Mouse (Mus musculus) megakaryocyte-erythroid progenitor cell, adult 5-6 weeks (primary cell): ENCODE data around the gene Coq2. TPM values are rescaled to one million over a fixed set of nuclear protein-coding genes. Genes with fewer than 3 reads are reported as not detected.

Source experiments
- ATAC-seq: replicated peaks from 2 replicates; pipeline ENCODE4 v1.8.0; 2016; ENCODE audit warnings: mild to moderate bottlenecking, inconsistent platforms; ENCODE audit not compliant: severe bottlenecking, poor library complexity, low FRiP score, low TSS enrichment
- total RNA-seq, 2 experiments: library from RNA; stranded (forward) in 1 of 2; stranded (reverse) in 1 of 2; fragments of 200-1000, 215-1000 nt in 1 of 2; fragments of >200 nt in 1 of 2; fragmentation: Nextera tagmentation in 1 of 2; gene quantifications; 2 replicates each; pipeline ENCODE4 v1.2.3; 2014 to 2017

The Coq2 gene
- total RNA-seq, 2 experiments from 2014 or later = 56.6 to 67.3 TPM

DNA sequence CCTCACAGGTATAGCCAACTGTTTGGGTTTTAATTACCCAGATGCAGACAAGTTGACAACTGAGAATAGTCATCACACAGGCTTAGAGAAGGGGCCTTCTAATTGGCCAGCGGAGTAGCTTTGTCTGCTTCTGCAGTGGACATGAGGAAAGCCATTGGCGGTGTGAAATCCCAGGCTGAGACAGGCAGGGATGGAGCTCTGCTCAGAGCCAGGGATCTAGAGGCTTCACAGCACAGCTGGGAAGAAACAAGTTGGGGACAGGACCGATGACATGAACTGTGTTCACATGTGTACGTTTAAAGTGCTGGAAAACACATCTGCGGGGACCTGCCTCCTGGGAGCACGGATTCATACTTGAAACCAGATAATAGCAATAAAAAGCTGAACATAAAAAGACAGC, 48.4 kb downstream of the Coq2 start:
- no peak for ATAC-seq

DNA sequence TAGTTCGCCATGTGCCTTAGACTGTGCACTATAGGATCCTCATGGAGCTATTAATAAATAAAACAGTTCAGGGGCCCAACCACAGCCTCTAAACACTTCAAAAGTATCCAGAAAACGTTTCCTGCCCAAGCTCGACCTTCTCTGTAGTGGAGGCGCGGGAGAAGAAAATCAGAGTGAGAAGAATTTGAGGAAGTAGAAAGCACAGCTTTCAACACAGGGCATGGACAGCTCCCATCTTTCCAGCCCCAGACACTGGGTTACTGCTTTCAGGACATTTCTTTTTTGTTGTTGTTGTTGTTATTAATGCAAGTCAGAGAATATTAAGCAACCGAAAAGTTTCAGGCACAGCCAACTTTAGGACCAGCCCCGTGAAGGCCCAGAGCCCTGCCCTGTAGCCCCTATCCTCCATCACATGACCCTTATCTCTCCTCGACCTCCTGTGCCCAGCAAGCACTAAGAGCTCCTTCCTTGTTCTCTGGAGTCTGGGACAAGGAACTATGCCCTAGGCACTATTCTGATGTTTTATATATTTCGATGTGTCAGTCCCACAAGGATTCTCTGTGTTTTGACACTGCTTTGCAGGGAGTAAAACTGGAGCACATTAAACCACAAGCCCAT, 50.1 kb downstream of the Coq2 start:
- peak; percentile 57; the same call in 1 of the 2 replicates for ATAC-seq

DNA sequence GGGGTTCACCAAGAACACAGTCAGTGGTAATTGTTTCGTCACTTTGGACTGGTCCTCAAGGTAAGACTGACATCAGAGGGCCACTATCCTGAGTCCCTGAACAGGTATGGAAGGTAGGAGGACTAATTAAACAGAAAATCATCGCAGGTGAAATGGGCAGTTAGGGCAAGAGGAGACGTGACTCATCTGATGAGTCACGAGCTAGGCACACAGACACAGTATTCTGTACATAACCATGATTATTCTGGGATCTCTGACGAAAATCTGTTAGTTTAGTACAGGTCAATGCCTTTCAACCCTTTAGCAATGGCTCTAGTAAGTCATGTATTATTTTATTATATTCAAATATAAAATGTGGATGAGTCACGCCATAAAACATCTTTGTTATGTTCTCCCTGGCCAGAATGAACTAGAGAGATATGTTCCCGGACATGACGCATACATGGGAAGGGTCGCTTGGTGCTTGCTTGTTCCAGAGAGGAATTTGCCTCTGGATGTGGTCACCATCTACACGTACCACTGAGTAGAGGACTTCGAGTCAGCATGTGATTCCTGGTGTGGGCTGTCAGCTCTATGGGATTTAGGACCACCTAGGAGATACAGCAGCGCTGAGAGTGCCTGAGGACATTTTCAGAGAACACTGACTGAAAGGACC, 52.3 kb downstream of the Coq2 start:
- no peak for ATAC-seq

DNA sequence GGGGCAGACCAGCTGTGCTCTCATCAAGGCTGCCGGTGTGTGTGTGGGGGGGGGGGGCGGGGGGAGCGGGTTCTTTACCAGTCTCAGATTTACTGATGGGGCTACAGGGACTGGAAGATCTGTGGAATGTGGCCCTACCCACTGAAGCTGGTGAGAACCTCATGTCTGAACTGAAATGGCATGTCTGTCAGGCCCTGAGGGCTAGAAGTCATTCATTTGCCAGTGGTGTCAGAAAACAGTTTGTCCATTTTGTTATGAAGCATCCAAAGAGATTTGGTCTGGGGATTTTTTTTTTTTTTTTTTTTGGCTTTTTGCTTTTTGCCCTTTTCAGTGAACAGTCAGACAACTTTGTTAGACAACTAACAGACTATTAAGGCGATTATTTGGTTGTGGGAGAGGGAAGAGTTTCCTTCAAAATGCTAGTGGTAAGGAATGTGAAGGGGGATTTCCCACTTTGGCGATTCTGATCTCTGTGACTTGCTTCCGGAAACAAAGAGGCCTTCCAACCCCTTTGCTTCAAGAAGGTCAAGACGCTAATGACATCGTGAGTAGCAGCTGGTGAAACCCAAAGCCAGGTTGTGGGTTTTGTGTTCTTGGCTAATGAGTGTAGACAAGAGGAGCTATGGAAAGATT, 52.9 kb downstream of the Coq2 start:
- ATAC-seq = no peak

DNA sequence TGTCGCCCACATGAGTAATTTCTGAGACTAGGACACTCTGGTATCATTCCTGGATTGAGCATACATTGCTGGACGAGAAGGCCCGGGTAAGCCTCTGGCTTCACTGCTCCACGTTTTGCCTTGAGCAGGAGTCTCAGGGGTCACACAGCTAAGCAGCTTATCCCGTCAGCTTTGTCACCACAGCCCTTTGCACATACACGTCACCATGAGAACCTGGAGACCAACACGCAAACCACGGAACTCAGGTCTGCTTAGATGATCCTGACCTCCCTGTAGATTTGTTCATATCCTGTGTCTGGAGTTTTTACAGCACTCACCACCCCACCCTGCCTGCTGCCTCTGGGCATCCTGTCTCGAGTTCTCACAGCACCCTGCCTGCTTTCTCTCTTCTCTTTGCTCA, 54.0 kb downstream of the Coq2 start:
- ATAC-seq = no peak

DNA sequence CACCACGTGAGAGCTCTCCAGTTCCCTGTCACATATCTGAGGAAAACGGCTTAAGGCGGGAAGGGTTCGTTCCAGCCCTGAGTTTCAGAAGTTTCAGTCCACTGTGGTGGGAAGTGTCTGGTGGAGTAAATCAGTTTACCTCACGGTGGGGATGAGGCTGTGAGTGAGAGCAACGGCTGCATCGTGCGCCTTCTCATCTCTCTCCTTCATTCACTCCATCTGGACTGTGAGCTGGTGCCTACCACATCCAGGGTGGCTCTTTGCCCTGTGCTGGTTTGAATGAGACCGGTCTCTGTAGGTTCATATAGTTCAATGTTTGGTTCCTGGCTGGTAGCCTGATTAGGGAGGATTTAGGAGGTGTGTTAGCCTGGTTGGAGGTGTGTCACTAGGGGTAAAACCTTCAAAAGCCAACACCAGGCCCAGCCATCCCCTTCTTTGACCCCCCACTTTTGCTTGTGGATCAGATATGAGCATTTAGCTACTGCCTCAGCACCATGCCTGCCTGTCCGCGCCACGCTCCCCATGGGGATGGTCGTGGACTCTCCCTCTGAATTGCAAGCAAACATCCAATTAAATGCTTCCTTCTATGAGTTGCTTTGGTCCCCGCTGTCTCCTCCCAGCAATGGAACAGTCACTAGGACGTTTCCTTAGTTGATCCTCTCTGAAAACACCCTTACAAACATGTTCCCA, 55.2 kb downstream of the Coq2 start:
- no peak for ATAC-seq

DNA sequence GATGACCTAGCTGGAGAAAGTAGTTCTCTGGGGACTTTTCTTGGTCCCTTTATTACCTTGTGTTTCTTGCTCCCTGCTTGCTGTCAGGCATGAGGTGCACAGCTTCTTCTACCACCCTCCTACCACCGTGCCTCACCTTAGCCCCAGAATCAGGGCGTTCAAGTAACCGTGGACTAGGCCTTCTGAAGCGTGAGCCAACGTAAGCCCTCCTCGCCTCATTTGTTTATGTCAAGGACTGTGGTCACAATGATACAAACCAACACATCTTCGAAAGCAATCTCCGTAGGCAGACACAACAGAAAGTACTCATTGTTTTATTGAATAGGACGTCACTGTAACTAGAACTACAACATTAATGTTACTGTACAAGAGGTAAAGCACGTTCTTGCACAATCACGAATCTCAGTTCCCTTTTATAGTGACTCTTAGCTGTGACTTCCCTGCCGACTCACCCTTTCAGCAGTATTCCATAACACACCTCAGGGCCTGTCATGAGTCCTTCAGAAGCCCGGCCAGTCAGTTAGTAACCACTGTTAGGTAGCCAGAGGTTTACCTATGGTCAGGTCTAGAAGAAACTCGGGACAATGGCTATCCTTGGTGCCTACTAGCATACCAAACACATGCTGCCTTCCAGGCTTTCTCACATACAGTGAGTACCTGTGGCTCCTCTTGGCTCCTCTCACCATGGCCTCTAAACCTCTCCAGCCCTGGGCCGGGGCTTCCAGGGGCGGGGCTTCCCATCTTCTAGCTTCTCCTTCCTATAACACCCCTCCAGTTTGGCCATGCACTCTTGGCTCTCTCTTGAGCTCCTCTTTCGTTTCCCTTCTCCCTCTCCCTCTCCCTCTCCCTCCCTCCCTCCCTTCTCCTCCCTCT, 60.8 kb downstream of the Coq2 start:
- ATAC-seq = no peak

DNA sequence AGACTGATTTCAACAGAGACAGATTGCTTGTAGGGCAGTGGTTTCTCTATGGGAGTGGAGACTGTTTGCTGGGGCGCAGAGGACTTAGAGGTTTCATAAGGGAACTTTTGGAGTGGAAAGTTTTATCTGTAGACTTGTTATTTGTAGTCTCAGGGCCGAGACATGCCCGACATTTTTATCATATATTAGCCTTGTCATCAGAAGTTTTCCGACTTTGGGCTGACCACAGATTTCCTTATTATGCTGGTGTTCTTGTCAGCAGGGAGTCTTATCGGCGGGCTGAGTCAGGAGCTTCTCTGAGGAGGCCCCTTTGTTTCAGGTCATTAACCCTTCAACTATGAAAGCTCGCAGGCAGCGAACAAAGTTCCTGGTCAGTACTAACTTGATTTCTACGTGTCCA, 67.1 kb downstream of the Coq2 start:
- ATAC-seq = peak; percentile 59

DNA sequence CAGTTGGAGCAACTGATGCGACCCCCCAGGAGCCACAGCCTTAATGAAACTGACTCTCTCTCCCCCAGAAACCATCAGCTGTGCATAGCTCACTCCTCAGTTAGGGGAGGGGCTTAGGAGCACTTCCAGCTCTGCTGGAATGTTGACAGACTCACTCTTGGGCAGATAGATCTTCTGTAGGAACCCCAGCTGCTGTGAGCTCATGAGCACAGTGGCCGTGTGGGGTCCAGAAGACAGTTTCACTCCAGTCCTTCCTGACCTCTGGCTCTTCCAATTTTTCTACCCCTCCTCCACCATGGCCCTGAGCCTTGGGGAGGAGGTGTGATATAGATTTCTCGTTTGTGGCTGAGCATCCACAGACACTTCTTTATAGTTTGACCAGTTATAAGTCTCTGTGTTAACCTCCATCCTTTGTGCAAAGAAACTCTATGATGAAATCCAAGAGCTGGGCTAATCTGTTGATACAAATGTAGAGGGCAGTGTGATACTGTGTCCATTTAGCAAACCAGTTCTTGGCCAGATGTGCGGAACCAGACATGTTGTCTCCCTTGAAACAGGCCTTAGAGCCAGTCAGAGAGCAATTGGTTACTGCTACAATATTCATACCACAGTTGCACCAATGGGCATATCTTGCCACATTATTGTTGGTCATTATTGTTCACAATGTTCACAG, 67.7 kb downstream of the Coq2 start:
- ATAC-seq = no peak

DNA sequence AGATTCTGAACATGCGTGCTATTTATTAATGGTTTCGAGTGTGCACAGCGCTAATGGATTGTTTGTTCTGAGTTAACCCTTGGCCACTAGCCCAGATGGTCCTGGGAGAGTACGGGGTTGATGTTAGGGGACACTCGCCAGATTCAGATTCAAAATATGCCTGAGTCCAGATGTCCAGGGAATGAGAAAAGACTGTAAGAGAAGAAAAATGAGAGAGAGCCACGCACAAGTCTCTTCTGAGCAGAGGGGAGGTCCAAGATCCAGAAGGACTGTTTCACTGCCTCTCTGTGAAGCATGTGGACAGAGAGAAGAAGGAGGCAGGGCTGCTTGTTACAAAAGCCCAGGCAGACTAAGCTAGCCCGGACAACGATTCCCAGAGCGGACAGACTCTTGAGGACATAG, 69.1 kb downstream of the Coq2 start:
- no peak for ATAC-seq

Other genes starting within 250 kb of the Coq2 start
- gene Lin54, start 174.5 kb downstream of the Coq2 start, total RNA-seq (2014; fragmentation: Nextera tagmentation) = 40.5 and 45.3 TPM in 2 replicates
- 32.1 and 56.5 TPM in 2 replicates for gene Lin54, start 174.5 kb downstream of the Coq2 start, total RNA-seq (2017)
- 86.0 and 93.6 TPM in 2 replicates for gene Cops4, start 156.8 kb downstream of the Coq2 start, total RNA-seq (2014; fragmentation: Nextera tagmentation)
- 186 and 187 TPM in 2 replicates for gene Cops4, start 156.8 kb downstream of the Coq2 start, total RNA-seq (2017)
- 205 and 254 TPM in 2 replicates for gene Plac8, start 102.9 kb downstream of the Coq2 start, total RNA-seq (2014; fragmentation: Nextera tagmentation)
- 198 and 535 TPM in 2 replicates for gene Plac8, start 102.9 kb downstream of the Coq2 start, total RNA-seq (2017)
- not detected in 2 replicates for gene Hpse, start 44.6 kb upstream of the Coq2 start, total RNA-seq (2014; fragmentation: Nextera tagmentation)
- 0.47 TPM in 1 of 2 replicates, not detected in the other for gene Hpse, start 44.6 kb upstream of the Coq2 start, total RNA-seq (2017)
- gene Helq, start 123.5 kb upstream of the Coq2 start, total RNA-seq (2014; fragmentation: Nextera tagmentation) = 48.5 and 68.4 TPM in 2 replicates
- 31.2 and 39.6 TPM in 2 replicates for gene Helq, start 123.5 kb upstream of the Coq2 start, total RNA-seq (2017)
- 141 TPM in 2 replicates for gene Mrps18c, start 123.5 kb upstream of the Coq2 start, total RNA-seq (2014; fragmentation: Nextera tagmentation)
- gene Mrps18c, start 123.5 kb upstream of the Coq2 start, total RNA-seq (2017) = 145 and 253 TPM in 2 replicates
- gene Abraxas1, start 145.8 kb upstream of the Coq2 start, total RNA-seq (2014; fragmentation: Nextera tagmentation) = 38.0 and 45.0 TPM in 2 replicates
- gene Abraxas1, start 145.8 kb upstream of the Coq2 start, total RNA-seq (2017) = 46.8 and 81.4 TPM in 2 replicates
- gene Gpat3, start 170.6 kb upstream of the Coq2 start, total RNA-seq (2014; fragmentation: Nextera tagmentation) = 0.45 and 2.6 TPM in 2 replicates
- 0.65 TPM in 1 of 2 replicates, not detected in the other for gene Gpat3, start 170.6 kb upstream of the Coq2 start, total RNA-seq (2017)